ENCODE assay signal across 10 mouse cellular contexts in genomic region chr8:26844132-26844808, GRCm38 (mm10).
DNase-seq lines count a peak whose midpoint lies in the region; ATAC-seq and TF ChIP-seq lines count a peak whose summit lies in the region.
"Had no signal": no experiment of that assay in that cellular context is flagged by ENCODE, and none has a peak within 500 bp of the region (broad histone marks: within the 10 kb centered on the region; RNA-seq: fewer than 3 reads in every experiment).

No protein-coding gene starts in this region.

- H3K36me3 ChIP-seq in liver, embryonic 12.5 days: no peaks in the 10 kb centered on the region
- H3K36me3 ChIP-seq in liver, postnatal 0 days (replicated peaks; ENCODE audit: insufficient read depth, low read length): no peaks in the 10 kb centered on the region
- H3K36me3 ChIP-seq in stomach, embryonic 14.5 days (ENCODE audit: control insufficient read depth, insufficient read depth, low read length): no peaks in the 10 kb centered on the region
- no peaks in the 10 kb centered on the region for H3K36me3 ChIP-seq in hindbrain, embryonic 16.5 days (ENCODE audit: control insufficient read depth, insufficient read depth, low read length)
- H3K36me3 ChIP-seq: G1E had no signal

- no peaks in the 10 kb centered on the region for H3K27me3 ChIP-seq in liver, embryonic 12.5 days (replicated peaks)
- H3K27me3 ChIP-seq in liver, postnatal 0 days (ENCODE audit: insufficient read depth, low read length): no peaks in the 10 kb centered on the region
- no peaks in the 10 kb centered on the region for H3K27me3 ChIP-seq in stomach, embryonic 14.5 days (ENCODE audit: control insufficient read depth, insufficient read depth, low read length)
- H3K27me3 ChIP-seq in hindbrain, embryonic 16.5 days (replicated peaks; ENCODE audit: control insufficient read depth, insufficient read depth, low read length): no peaks in the 10 kb centered on the region

- H3K4me2 ChIP-seq in liver, embryonic 12.5 days: no peak overlapping the region
- no peak overlapping the region for H3K4me2 ChIP-seq in liver, postnatal 0 days (ENCODE audit: low read depth, low read length)
- H3K4me2 ChIP-seq in stomach, embryonic 14.5 days (replicated peaks; ENCODE audit: low read depth, low read length): no peak overlapping the region
- H3K4me2 ChIP-seq in hindbrain, embryonic 16.5 days (ENCODE audit: low read length): no peak overlapping the region

- H3K4me3 ChIP-seq in liver, embryonic 12.5 days: no peak overlapping the region
- no peak overlapping the region for H3K4me3 ChIP-seq in liver, postnatal 0 days (ENCODE audit: low read depth, low read length)
- H3K4me3 ChIP-seq in stomach, embryonic 14.5 days (ENCODE audit: low read depth, low read length): no peak overlapping the region
- H3K4me3 ChIP-seq in hindbrain, embryonic 16.5 days (ENCODE audit: low read length): no peak overlapping the region

- TF ChIP-seq CTCF in liver, postnatal 0 days (IDR thresholded peaks at IDR 0.05; ENCODE audit: low read depth): no peak

- no peaks in the 10 kb centered on the region for H3K9me3 ChIP-seq in liver, embryonic 12.5 days (replicated peaks)
- no peaks in the 10 kb centered on the region for H3K9me3 ChIP-seq in liver, postnatal 0 days (ENCODE audit: low read length)
- H3K9me3 ChIP-seq in stomach, embryonic 14.5 days (ENCODE audit: control insufficient read depth, low read depth, low read length): no peaks in the 10 kb centered on the region
- H3K9me3 ChIP-seq in hindbrain, embryonic 16.5 days (ENCODE audit: control insufficient read depth, low read length): no peaks in the 10 kb centered on the region
- H3K9me3 ChIP-seq: G1E had no signal

- DNase-seq in adrenal gland, adult 2 months: peak; percentile 56
- DNase-seq in adrenal gland, postnatal 4 days (ENCODE audit: low spot score in 2 of 2): no peak
- DNase-seq in liver, postnatal 0 days: no peak
- DNase-seq in kidney, adult 9 months: peak; percentile 38
- DNase-seq in urinary bladder, postnatal 14 days (ENCODE audit: low spot score): no peak
- DNase-seq: lung, postnatal 14 days had no signal

- peak; percentile 45 for ATAC-seq in liver, embryonic 12.5 days
- ATAC-seq in liver, postnatal 0 days: no peak
- ATAC-seq in stomach, embryonic 14.5 days (ENCODE audit: insufficient number of reproducible peaks, insufficient read depth, low FRiP score, low read depth): no peak
- ATAC-seq in hindbrain, embryonic 16.5 days: no peak

- 51% methylated on average over 8 of the region's 8 CpGs for whole genome bisulfite sequencing in liver, embryonic 12.5 days (ENCODE audit: insufficient replicate concordance)
- WGBS in liver, postnatal 0 days (ENCODE audit: insufficient replicate concordance): 41% methylated on average over 8 of the region's 8 CpGs
- WGBS in stomach, embryonic 14.5 days: 40% methylated on average over 8 of the region's 8 CpGs
- 46% methylated on average over 8 of the region's 8 CpGs for whole genome bisulfite sequencing in hindbrain, embryonic 16.5 days

- H3K27ac ChIP-seq in liver, embryonic 12.5 days: no peak overlapping the region
- H3K27ac ChIP-seq in liver, postnatal 0 days (ENCODE audit: low read depth): no peak overlapping the region
- peak overlapping the region; percentile 23; the same call in 1 of the 2 replicates for H3K27ac ChIP-seq in stomach, embryonic 14.5 days (ENCODE audit: low read length)
- H3K27ac ChIP-seq in hindbrain, embryonic 16.5 days (ENCODE audit: low read depth, low read length): no peak overlapping the region

- no peak for TF ChIP-seq EP300 in liver, postnatal 0 days (IDR thresholded peaks at IDR 0.05; ENCODE audit: low read depth)

- H3K4me1 ChIP-seq in liver, embryonic 12.5 days: peaks cover 20% of the 10 kb centered on the region
- H3K4me1 ChIP-seq in liver, postnatal 0 days (ENCODE audit: insufficient read depth): peaks cover 14% of the 10 kb centered on the region; the same call in 1 of the 2 replicates
- peaks cover 25% of the 10 kb centered on the region for H3K4me1 ChIP-seq in stomach, embryonic 14.5 days (ENCODE audit: control insufficient read depth, insufficient read depth, low read length)
- H3K4me1 ChIP-seq in hindbrain, embryonic 16.5 days (ENCODE audit: control insufficient read depth, insufficient read depth, low read depth, low read length): peaks cover 7% of the 10 kb centered on the region

- no peak overlapping the region for H3K9ac ChIP-seq in liver, embryonic 12.5 days
- H3K9ac ChIP-seq in liver, postnatal 0 days (replicated peaks): no peak overlapping the region
- H3K9ac ChIP-seq in stomach, embryonic 14.5 days (replicated peaks; ENCODE audit: low read depth, low read length): no peak overlapping the region
- no peak overlapping the region for H3K9ac ChIP-seq in hindbrain, embryonic 16.5 days (ENCODE audit: low read depth, low read length)

Comparison
In these comparisons a context has a peak if more than half of its experiments do, and no peak if none do; other contexts are left out.
1. DNase-seq: peak in adrenal gland, adult 2 months (single experiment) and kidney, adult 9 months (single experiment); none in adrenal gland, postnatal 4 days (0 of 2), liver, postnatal 0 days (single experiment) and urinary bladder, postnatal 14 days (single experiment).